In genomic region chr1:162897838-162898811, GRCm38 (mm10) we compare ENCODE assay signal across 10 mouse cellular contexts. TPM values are rescaled to one million over a fixed set of nuclear protein-coding genes. Genes with fewer than 3 reads are reported as not detected.
A peak's percentile ranks its signal among the peaks of the same experiment; 100 is the strongest.
DNase-seq lines count a peak whose midpoint lies in the region; ATAC-seq and TF ChIP-seq lines count a peak whose summit lies in the region.
"Had no signal": no experiment of that assay in that cellular context is flagged by ENCODE, and none has a peak within 500 bp of the region (broad histone marks: within the 10 kb centered on the region; RNA-seq: fewer than 3 reads in every experiment).

Gene Fmo2, minus strand, starts transcription at chr1:162898726.

- no peak for ATAC-seq in intestine, embryonic 16.5 days

- peak within 1 kb of the TSS; percentile 90 for H3K27ac ChIP-seq in heart, adult 2 months
- no peak within 1 kb of the TSS for H3K27ac ChIP-seq in intestine, embryonic 16.5 days (ENCODE audit: low read length)
- H3K27ac ChIP-seq in midbrain, embryonic 10.5 days (replicated peaks): no peak within 1 kb of the TSS
- H3K27ac ChIP-seq: neural tube, embryonic 13.5 days had no signal

- no peaks in the 10 kb centered on the region for H3K27me3 ChIP-seq in heart, adult 2 months (ENCODE audit: control insufficient read depth, insufficient read depth, low read length)
- H3K27me3 ChIP-seq in intestine, embryonic 16.5 days (replicated peaks; ENCODE audit: control insufficient read depth, insufficient read depth, low read length): no peaks in the 10 kb centered on the region
- no peaks in the 10 kb centered on the region for H3K27me3 ChIP-seq in midbrain, embryonic 10.5 days (ENCODE audit: low read depth, poor library complexity, severe bottlenecking)
- H3K27me3 ChIP-seq: neural tube, embryonic 13.5 days had no signal

- TF ChIP-seq POLR2A in heart, adult 2 months (IDR thresholded peaks at IDR 0.05; ENCODE audit: insufficient read depth, low read depth, low read length): peak; percentile 70

- H3K79me2 ChIP-seq in heart, adult 2 months (replicated peaks; ENCODE audit: control insufficient read depth, insufficient read depth, low read length): no peaks in the 10 kb centered on the region

- intact Hi-C loops in heart, adult 2 months (cut with DNase I): loop anchor here (2.0 to 10.0 kb wide), 4 partner anchors 29 to 173 kb away; partner anchors contain the start of gene Fmo4
- intact Hi-C loops in heart, postnatal 36 days (cut with DNase I): loop anchor here (5.0 kb wide), 2 partner anchors 34 to 86 kb away; partner anchors contain the start of gene Fmo4

- H3K4me2 ChIP-seq in intestine, embryonic 16.5 days (ENCODE audit: low read depth, low read length): no peak within 1 kb of the TSS
- H3K4me2 ChIP-seq: neural tube, embryonic 13.5 days had no signal

- H3K36me3 ChIP-seq in heart, adult 2 months (ENCODE audit: control insufficient read depth, insufficient read depth, low read length): peaks cover 5% of the 10 kb centered on the region
- no peaks in the 10 kb centered on the region for H3K36me3 ChIP-seq in intestine, embryonic 16.5 days (ENCODE audit: control insufficient read depth, insufficient read depth, low read length)
- H3K36me3 ChIP-seq in midbrain, embryonic 10.5 days: no peaks in the 10 kb centered on the region
- H3K36me3 ChIP-seq: neural tube, embryonic 13.5 days had no signal

- 42% methylated on average over 14 of the region's 14 CpGs for WGBS in heart, adult 2 months
- 67% methylated on average over 14 of the region's 14 CpGs for WGBS in intestine, embryonic 16.5 days
- WGBS in midbrain, embryonic 10.5 days: 74% methylated on average over 14 of the region's 14 CpGs

- peak; percentile 77; the same call in 1 of the 2 replicates for TF ChIP-seq EP300 in heart, adult 2 months (IDR thresholded peaks at IDR 0.05; ENCODE audit: insufficient read depth, low read depth, low read length)

- H3K4me3 ChIP-seq in heart, adult 2 months: peak within 1 kb of the TSS; percentile 42
- no peak within 1 kb of the TSS for H3K4me3 ChIP-seq in intestine, embryonic 16.5 days (ENCODE audit: low read length)
- no peak within 1 kb of the TSS for H3K4me3 ChIP-seq in midbrain, embryonic 10.5 days
- H3K4me3 ChIP-seq: neural tube, embryonic 13.5 days had no signal

- H3K9me3 ChIP-seq in intestine, embryonic 16.5 days (ENCODE audit: control insufficient read depth, low read length): no peaks in the 10 kb centered on the region
- H3K9me3 ChIP-seq in midbrain, embryonic 10.5 days (replicated peaks): no peaks in the 10 kb centered on the region
- H3K9me3 ChIP-seq: neural tube, embryonic 13.5 days had no signal

- no peak for TF ChIP-seq CTCF in heart, adult 2 months (IDR thresholded peaks at IDR 0.05)

- peaks cover 1% of the 10 kb centered on the region for H3K4me1 ChIP-seq in heart, adult 2 months (ENCODE audit: control insufficient read depth, insufficient read depth, low read length)
- no peaks in the 10 kb centered on the region for H3K4me1 ChIP-seq in intestine, embryonic 16.5 days (ENCODE audit: control insufficient read depth, insufficient read depth, low read length)
- no peaks in the 10 kb centered on the region for H3K4me1 ChIP-seq in midbrain, embryonic 10.5 days
- H3K4me1 ChIP-seq: neural tube, embryonic 13.5 days had no signal

- peak within 1 kb of the TSS; percentile 80 for H3K9ac ChIP-seq in heart, adult 2 months (ENCODE audit: low read depth, low read length)
- H3K9ac ChIP-seq in intestine, embryonic 16.5 days (ENCODE audit: low read depth, low read length): no peak within 1 kb of the TSS
- H3K9ac ChIP-seq: neural tube, embryonic 13.5 days had no signal

- peak; percentile 63 to 71 for DNase-seq in heart, adult 2 months
- no peak for DNase-seq in heart, postnatal 4 days
- no peak for DNase-seq in adrenal gland, postnatal 25 days
- peak; percentile 54 to 67 for DNase-seq in heart, postnatal 36 days
- peak; percentile 62 for DNase-seq in lung, postnatal 14 days
- no peak for DNase-seq in midbrain, embryonic 10.5 days (ENCODE audit: low spot score)
- DNase-seq in embryo, embryonic 11 days: no peak
- DNase-seq: cerebellum, adult 9-10 months had no signal

RNA-seq across cellular contexts. Expression of gene Fmo2, which starts in this region (rescaled TPM):
- total RNA-seq in heart, adult 2 months (2021): 10 to 100 TPM; 35.5 to 52.9 TPM
- polyA plus RNA-seq in heart, adult 2 months (2012; rRNA removed): 17.9 and 24.3 TPM in 2 replicates
- total RNA-seq in heart, postnatal 4 days (2021): 10 to 100 TPM in 1 of 2 experiments, 1 to 10 TPM in 1; 7.9 to 11.9 TPM
- total RNA-seq in adrenal gland, postnatal 25 days (2021): 20.9 and 31.5 TPM in 2 replicates
- 10 to 100 TPM; 40.6 to 56.9 TPM for total RNA-seq in heart, postnatal 36 days (2021)
- 2.1 and 3.4 TPM in 2 replicates for polyA plus RNA-seq in intestine, embryonic 16.5 days (2015; fragmentation: Nextera tagmentation; extraction: Ambion mirVana)
- polyA plus RNA-seq in midbrain, embryonic 10.5 days (2016; fragmentation: Nextera tagmentation; extraction: Ambion mirVana): 0.02 TPM in 1 of 2 replicates, not detected in the other

Comparison
In these comparisons a context has a peak if more than half of its experiments do, and no peak if none do; other contexts are left out.
1. DNase-seq: peak in heart, adult 2 months (2 of 2), heart, postnatal 36 days (2 of 2) and lung, postnatal 14 days (single experiment); none in heart, postnatal 4 days (single experiment), adrenal gland, postnatal 25 days (single experiment), midbrain, embryonic 10.5 days (single experiment) and embryo, embryonic 11 days (single experiment).